In the genomic region with DNA sequence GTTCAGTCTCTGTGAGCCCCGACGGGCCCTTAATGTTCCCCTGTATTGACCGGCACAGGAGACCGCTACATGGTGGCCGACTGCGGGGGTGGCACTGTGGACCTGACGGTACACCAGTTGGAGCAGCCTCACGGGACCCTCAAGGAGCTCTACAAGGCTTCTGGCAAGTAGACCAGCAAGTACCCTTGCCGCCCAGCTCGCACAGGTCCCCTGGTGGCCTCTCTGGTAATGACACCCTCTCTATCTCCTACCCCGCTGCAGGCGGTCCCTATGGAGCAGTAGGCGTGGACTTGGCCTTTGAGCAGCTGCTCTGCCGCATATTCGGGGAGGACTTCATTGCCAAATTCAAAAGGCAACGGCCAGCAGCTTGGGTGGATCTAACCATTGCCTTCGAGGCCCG, we compare ENCODE assay signal across 8 mouse cellular contexts. TPM values are rescaled to one million over a fixed set of nuclear protein-coding genes. Genes with fewer than 3 reads are reported as not detected.
DNase-seq lines count a peak whose midpoint lies in the region; ATAC-seq and TF ChIP-seq lines count a peak whose summit lies in the region.

No protein-coding gene starts in this region.

- H3K27me3 ChIP-seq in myocyte (ENCODE audit: control insufficient read depth, insufficient read depth, insufficient read length) = no peaks in the 10 kb centered on the region
- no peaks in the 10 kb centered on the region for H3K27me3 ChIP-seq in stomach, embryonic 14.5 days (ENCODE audit: control insufficient read depth, insufficient read depth, low read length)

- H3K9ac ChIP-seq in stomach, embryonic 14.5 days (replicated peaks; ENCODE audit: low read depth, low read length) = no peak overlapping the region

- DNase-seq in cerebellum, postnatal 14 days = peak; percentile 24 to 69
- no peak for DNase-seq in cerebellum, adult 11 months
- peak; percentile 58 for DNase-seq in embryo, embryonic 11.5 days (ENCODE audit: low read depth, low spot score)
- DNase-seq in heart, adult 18-20 months = peak; percentile 87 to 88
- DNase-seq in kidney, adult 9 months = peak; percentile 79
- DNase-seq in liver = peak; percentile 91

- H3K9me3 ChIP-seq in stomach, embryonic 14.5 days (ENCODE audit: control insufficient read depth, low read depth, low read length) = no peaks in the 10 kb centered on the region

- peaks cover 9% of the 10 kb centered on the region for H3K36me3 ChIP-seq in myocyte (ENCODE audit: control insufficient read depth, insufficient read depth)
- peaks cover 49% of the 10 kb centered on the region for H3K36me3 ChIP-seq in stomach, embryonic 14.5 days (ENCODE audit: control insufficient read depth, insufficient read depth, low read length)

- H3K4me2 ChIP-seq in myocyte (ENCODE audit: low read depth) = no peak overlapping the region
- H3K4me2 ChIP-seq in stomach, embryonic 14.5 days (replicated peaks; ENCODE audit: low read depth, low read length) = 0 out of 2 replicates have a peak overlapping the region, but pooled peaks have one; percentile 12

- no peaks in the 10 kb centered on the region for H3K4me1 ChIP-seq in stomach, embryonic 14.5 days (ENCODE audit: control insufficient read depth, insufficient read depth, low read length)

- TF ChIP-seq POLR2A in myocyte (IDR thresholded peaks at IDR 0.05; ENCODE audit: insufficient read length, low read depth) = no peak

- H3ac ChIP-seq in myocyte (ENCODE audit: control insufficient read depth, insufficient read length) = no peak overlapping the region

- ATAC-seq in stomach, embryonic 14.5 days (ENCODE audit: insufficient number of reproducible peaks, insufficient read depth, low FRiP score, low read depth) = 0 out of 2 replicates have a peak, but pooled peaks have one; percentile 20

- no peaks in the 10 kb centered on the region for H3K79me2 ChIP-seq in myocyte (ENCODE audit: control insufficient read depth, insufficient read depth)

- H3K4me3 ChIP-seq in myocyte = no peak overlapping the region
- H3K4me3 ChIP-seq in stomach, embryonic 14.5 days (ENCODE audit: low read depth, low read length) = no peak overlapping the region

- 30% methylated on average over 18 of the region's 18 CpGs for WGBS in stomach, embryonic 14.5 days

- H3K27ac ChIP-seq in stomach, embryonic 14.5 days (ENCODE audit: low read length) = no peak overlapping the region

TF ChIP-seq in myocyte, 11 proteins besides CTCF, POLR2A, EP300 and RAD21:
- TF ChIP-seq USF1 (IDR thresholded peaks at IDR 0.05; ENCODE audit: low read depth) (no peak), POLR2AphosphoS2 (IDR thresholded peaks at IDR 0.05; ENCODE audit: insufficient read length, low read depth) (peak; percentile 67), E2F4 (IDR thresholded peaks at IDR 0.05; ENCODE audit: insufficient read depth) (no peak), REST (IDR thresholded peaks at IDR 0.05; ENCODE audit: insufficient read depth, insufficient read length) (no peak), TCF3 (IDR thresholded peaks at IDR 0.05; ENCODE audit: insufficient read length, low read depth) (no peak), MAX (IDR thresholded peaks at IDR 0.05; ENCODE audit: low read depth) (no peak), MYOG (IDR thresholded peaks at IDR 0.05; ENCODE audit: control insufficient read depth in 1 of 3, insufficient read depth in 1 of 3, insufficient read length in 2 of 3, low read depth in 2 of 3) (peak in 1 of 3 experiments; percentile 5), MYOD1 (IDR thresholded peaks at IDR 0.05; ENCODE audit: control insufficient read depth in 1 of 3, insufficient read length in 2 of 3, low read depth in 2 of 3) (peak in 2 of 3 experiments; percentile 22 to 23)

RNA-seq across cellular contexts. Expression of a gene that starts 9.3 kb away (rescaled TPM):
- total RNA-seq in heart, adult 18-20 months (2021) = not detected
- polyA plus RNA-seq in myocyte (2012; fragmentation: generic; extraction: Trizol) = not detected
- polyA plus RNA-seq in stomach, embryonic 14.5 days (2014; fragmentation: Nextera tagmentation; extraction: Ambion mirVana) = not detected in 2 replicates

RNA-seq across cellular contexts. Expression of a gene that starts 15.5 kb away (rescaled TPM):
- total RNA-seq in heart, adult 18-20 months (2021) = 10 to 100 TPM; 30.6 to 30.7 TPM
- 3.3 TPM for polyA plus RNA-seq in myocyte (2012; fragmentation: generic; extraction: Trizol)
- polyA plus RNA-seq in stomach, embryonic 14.5 days (2014; fragmentation: Nextera tagmentation; extraction: Ambion mirVana) = 12.3 and 14.2 TPM in 2 replicates

RNA-seq across cellular contexts. Expression of a gene that starts 17.3 kb away (rescaled TPM):
- 10 to 100 TPM in 1 of 2 experiments, 1 to 10 TPM in 1; 9.7 to 17.7 TPM for total RNA-seq in heart, adult 18-20 months (2021)
- polyA plus RNA-seq in myocyte (2012; fragmentation: generic; extraction: Trizol) = 75.2 TPM
- polyA plus RNA-seq in stomach, embryonic 14.5 days (2014; fragmentation: Nextera tagmentation; extraction: Ambion mirVana) = 84.6 and 88.9 TPM in 2 replicates

RNA-seq across cellular contexts. Expression of a gene that starts 37.3 kb away (rescaled TPM):
- total RNA-seq in heart, adult 18-20 months (2021) = 10 to 100 TPM; 76.7 to 79.6 TPM
- polyA plus RNA-seq in myocyte (2012; fragmentation: generic; extraction: Trizol) = 130 TPM
- polyA plus RNA-seq in stomach, embryonic 14.5 days (2014; fragmentation: Nextera tagmentation; extraction: Ambion mirVana) = 9.0 and 9.9 TPM in 2 replicates

RNA-seq across cellular contexts. Expression of a gene that starts 44.2 kb away (rescaled TPM):
- total RNA-seq in heart, adult 18-20 months (2021) = 1 to 10 TPM; 2.9 to 5.9 TPM
- polyA plus RNA-seq in myocyte (2012; fragmentation: generic; extraction: Trizol) = 58.4 TPM
- 58.0 and 63.4 TPM in 2 replicates for polyA plus RNA-seq in stomach, embryonic 14.5 days (2014; fragmentation: Nextera tagmentation; extraction: Ambion mirVana)
